Mouse (Mus musculus) right cerebral cortex, postnatal 25 days (tissue): ENCODE measurements around the gene Mtg2.
A peak's percentile ranks its signal among the peaks of the same experiment; 100 is the strongest.

Experiments used
- DNase-seq: peaks from one replicate; pipeline ENCODE4 v3.0.0; 2022

The Mtg2 gene

DNA sequence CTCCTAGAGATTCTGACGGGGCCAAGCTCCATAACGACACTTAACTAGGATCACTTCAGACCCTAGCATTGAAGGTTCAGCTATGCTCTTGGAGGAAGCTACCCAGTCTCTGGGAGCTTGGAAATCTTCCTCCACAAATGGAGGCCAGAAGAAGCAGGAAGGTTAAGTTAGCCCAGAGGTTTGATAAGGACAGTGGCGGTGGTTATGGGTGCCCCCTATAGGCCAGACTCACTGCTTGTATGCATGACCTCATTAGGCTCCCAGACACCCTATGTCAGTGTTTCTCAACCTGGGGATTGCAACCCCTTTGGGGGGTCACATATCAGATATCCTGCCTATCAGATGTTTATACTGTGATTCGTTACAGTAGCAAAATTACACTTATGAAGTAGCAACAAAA is 36.7 kb downstream of the Mtg2 start:
- DNase-seq: no peak

DNA sequence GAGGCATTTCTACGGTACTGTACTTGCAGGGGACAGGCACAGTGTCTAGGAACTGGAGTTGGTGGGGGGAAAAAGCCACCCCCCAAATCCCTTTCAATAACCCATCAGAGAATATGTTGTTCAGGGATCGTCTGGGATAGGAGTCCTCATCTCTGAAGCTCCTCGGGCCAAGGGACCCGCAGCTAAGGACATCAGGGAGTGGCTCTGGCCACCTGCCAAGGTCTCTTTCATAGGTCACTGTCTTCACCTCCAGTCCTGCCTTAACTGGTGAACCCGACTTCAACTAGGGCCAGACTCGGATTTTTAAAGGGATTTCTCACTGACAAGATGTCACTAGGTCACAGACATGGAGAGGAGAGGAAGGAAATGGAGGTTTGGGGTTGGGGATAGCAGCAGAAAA is 37.9 kb downstream of the Mtg2 start:
- DNase-seq: no peak

DNA sequence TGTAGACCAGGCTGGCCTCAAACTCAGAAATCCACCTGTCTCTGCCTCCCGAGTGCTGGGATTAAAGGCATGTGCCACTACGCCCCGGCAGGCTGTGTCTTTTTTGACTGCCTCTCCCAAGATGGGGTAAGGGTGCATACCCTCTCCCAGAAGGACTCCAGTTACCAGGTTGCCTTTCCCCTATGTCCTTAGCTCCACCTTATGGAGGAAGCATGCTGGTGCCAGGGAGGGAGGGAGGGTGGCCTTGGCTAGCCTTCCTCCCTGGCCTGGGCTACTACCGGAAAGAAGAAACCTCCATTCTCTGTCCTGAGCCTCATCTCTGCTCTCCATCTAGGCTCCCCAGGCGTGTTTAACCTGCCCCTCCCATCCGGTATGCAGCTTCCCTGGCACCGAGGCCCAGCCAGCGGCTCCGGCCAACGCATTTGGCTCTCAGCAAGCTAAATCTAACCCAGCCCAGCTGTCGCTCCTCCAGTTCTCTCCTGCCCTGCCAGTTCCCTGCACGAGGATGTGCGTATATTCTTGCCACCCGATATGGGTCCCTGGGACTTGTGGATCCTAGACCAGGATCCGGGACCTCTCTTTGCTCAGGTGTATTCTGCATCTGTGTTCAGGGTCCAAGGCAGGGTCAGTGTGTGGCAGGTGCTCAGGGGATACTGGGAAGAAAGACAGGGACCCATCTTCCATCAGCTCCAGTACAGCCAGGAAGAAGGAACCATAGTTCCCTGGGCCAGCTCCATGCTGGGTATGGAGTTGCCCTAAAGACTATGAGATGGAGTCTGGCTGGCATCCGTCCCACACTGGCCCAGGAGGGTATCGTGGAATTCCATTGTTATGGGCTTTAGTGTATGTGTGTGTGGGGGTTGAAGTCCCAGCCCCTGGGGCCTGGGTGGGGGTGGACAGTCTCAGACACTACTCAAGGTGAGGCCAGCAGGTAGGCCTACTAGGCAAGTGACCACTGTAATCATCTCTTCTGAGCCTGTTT is 43.8 kb downstream of the Mtg2 start:
- peak; percentile 79 for DNase-seq

DNA sequence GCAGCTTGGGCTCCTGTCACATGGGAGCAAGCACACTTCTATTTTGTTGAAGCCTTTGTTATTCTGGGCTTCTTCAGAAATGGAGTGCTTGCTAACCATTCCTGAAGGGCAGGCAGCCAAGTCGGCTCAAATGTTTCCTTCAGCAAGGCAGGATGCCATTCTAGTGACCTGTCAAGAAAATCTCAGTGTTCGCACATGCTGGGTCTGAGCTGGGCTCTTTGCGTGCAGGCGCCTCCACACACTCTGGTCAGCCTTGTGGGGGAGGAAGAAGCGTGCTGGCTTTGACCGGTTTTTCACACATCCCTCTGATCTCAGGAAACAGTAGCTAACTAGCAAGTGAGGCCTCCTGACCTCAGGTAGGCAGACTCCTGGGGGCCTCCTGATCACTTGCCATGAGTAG is 44.9 kb downstream of the Mtg2 start:
- DNase-seq: no peak

DNA sequence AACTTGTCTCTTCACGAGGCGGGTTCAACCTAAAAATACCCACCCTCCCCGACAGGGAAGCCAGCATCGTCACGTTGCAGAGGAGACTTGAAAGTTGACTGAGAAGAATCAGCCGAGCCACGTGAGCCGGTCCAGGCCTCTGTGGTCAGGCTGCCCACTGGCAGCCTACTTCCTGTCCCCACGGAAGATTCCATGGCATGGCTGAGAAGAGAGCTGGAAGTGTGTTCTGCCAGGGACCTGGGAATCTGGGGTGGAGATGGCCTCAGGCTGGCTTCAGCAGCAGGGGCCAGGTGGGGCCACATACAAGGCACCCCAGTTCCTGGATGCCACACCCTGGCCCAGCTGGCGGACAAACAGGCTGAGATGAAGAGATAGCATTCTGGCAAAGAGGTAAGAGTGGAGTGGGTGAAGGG is 45.7 kb downstream of the Mtg2 start:
- DNase-seq: no peak

DNA sequence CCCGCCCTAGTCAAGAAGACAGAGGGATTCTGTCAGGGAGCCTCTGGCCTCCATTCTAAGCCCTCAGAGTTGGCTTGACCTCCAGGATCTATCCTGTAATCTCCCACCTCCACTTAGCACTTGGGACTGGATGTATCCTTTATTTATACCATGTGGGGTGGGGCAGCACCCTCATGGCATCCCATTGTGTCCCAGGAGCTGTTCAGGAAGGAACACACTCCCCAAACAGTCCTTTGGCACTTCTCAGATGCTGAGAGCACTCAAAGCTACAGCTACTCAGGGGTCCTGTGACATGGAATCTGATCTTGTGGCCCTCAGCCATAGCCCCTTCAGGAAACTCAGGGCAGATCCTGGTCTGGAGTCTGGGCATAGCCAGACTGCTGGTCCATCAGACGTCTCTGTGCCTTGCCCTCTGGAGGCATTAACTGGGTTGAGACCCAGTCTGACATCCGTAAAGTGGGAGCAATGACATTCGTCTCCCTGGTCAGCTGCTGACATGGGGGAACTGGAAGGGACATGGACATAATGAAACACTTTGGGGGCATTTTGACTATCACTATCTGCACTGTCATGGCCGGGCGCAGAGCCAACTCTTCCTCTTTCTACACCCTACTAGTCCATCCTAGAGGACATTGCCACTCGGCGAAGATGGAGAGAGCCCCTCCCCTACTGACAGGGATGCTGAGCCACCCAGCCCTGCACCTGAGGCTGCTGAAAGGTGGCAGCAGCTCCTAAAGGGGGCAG is 46.5 kb downstream of the Mtg2 start:
- no peak for DNase-seq

DNA sequence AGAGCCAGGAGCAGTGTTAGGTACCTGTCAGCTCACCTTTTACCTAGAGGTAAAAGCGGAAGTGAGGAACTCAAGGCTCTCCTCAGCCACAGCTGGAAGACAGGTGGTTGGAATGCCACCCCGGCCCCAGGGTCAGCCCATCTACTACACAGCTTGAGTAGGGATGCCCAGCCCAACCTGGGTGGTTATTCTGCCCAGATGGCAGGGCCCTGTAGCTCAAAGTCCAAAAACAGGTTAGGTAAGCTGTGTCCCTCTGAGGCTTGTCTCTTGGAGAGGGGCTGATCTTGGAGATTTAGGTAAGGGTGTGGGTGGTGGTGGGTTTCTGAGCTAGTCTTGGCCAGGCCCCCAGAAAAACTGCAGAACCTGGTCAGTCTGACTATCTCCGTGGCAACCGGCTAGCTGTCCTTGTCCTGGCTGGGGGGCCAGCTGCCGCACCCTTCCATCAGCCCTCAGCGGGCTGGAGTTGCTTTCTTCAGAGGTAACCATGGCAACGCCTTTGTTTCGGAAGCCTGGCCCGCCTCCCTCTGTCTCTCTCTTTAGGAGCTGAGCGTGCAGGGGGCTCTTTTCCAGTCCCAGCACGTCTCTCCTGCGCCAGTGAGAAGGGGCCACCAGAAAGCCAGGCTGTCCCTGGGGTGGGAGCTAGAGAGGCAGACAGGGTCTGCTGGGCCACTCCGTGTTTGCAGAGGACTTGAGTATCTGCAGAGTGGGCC is 47.3 kb downstream of the Mtg2 start:
- peak; percentile 67 for DNase-seq

DNA sequence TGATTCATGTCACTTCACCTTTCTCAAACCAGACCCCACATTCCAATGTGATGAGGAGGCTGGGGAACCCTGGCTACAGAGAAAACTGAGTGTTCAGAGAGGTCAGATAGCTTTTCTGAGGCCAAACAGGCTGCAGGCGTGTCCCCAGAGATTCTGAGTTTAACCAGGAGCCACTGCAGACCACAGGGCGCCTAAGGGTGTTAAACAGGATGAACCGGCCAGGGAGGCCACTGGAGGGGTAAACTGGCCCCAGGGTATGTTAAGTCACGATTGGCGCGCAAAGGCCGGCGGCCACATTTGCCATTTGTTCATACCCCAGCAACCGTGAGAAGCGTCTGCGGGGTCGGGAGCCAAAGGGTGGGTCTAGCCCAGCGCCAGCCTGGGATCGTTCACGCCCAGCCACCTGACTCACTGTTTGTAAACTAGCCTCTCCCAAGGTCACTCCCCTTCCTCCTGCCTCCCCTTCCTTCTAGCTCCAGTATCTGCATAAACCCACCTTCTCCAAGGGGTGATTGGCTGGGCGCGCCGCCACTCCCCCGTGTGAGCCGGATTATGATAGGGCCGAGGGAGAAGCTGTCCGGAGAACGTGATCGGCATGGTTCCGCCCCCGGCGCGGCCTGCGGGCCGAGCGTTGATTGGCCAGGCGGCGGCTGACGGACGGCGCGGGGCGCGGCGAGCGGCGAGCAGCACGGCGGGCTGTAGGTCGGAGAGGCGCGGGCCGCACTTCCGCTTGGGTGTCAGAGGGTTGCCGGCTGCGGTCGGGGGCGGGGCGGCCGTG is 48.5 kb downstream of the Mtg2 start, which contains the start of gene Osbpl2:
Gene Osbpl2, plus strand, starts transcription at position 646 of the 778 bp plus-strand sequence.
- DNase-seq: peak; percentile 100

DNA sequence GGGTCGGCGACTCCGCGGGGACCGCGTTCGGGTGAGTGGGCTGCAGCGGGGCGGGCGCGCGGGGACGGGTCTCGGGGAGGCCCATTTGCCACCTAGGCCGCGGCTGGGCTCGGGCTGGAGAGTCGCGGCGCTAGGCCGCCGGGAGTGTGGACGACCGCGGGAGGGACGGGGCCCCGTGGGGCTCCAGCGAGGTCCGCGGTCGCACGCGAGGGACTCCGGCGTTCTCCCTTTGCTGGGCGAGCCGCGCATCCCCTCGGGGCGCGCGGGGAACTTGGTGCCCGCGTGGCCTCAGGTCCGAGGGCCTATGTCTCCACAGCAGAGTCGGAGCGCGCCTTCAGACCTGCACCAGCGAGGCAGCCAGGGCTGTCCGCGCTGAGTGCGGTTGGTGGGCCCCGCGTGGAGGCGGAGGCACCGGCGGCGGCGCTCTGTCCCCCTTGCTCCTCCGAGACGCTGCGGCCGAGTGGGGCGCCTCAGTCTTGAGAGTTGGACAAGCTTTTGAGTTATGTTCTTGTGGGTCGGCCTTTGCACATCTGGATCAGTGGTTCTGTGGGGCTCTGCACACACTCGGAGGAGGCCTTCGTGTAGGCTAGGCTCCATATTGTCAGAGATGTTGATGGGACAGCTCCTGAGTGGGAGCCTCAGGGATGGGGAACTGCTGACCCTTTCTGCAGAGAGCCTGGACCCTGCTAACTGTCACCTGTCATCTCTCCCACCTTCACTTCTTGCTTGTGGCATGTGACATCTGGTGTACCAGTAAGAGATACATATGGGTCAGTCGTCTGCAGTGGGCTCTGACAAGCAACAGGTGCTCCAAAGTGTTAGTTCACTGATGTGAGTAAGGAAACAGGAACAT is 49.3 kb downstream of the Mtg2 start:
- no peak for DNase-seq

DNA sequence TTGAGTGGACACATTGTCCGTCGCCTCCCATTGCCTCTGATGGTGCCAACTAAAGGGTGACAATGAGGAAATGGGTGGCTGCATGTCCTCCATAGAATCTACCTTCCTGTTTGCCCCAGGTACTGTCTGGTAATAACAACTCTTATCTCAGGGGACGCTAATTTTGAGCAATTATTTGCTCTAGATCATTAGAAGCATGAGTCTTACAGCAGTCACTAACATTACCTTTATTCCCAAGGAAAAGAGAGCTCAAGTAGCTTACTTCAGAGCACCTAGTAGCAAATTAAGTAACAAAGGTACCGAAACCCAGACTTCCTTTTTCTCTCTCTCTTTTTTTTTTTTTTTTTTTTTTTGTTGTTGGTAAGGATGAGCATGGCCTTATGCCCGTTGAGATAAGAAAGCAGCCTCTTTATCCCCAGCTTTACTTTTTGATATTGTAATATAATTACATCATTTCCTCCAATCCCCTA is 49.9 kb downstream of the Mtg2 start:
- no peak for DNase-seq

DNA sequence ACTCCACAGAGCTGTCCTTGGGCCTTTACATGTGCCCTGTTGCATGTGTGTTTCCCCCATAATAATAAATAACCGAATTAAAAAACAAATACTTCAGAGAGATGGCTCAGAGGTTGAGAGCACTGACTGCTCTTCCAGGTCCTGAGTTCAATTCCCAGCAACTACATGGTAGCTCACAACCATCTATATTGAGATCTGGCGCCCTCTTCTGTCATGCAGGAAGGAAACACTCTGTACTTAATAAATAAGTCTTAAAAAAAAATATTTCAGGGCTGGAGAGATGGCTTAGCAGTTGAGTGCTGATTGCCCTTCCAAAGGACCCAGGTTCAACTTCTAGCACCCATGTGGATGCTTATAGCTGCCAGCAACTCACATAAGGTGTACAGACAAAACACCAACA is 53.8 kb downstream of the Mtg2 start:
- no peak for DNase-seq

DNA sequence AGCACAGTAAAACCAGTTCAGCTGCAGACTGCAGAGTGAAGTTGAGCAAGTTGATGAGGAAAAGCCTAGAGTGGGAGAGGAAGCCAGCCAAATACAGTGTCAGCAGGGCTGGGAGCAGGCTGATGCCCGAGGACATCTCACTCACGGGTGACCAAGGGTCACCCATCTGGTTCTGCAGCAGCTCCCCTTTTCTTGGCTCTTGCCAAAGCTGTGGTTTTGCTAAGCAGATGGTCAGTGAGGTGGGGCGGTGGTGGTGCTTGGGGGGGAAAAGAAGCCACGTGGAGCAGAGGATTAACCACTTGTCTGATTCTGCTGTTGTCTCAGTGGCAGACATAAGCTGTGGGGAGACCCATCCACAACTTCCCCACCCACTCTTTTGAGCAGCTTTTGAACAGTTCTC is 55.8 kb downstream of the Mtg2 start:
- no peak for DNase-seq

DNA sequence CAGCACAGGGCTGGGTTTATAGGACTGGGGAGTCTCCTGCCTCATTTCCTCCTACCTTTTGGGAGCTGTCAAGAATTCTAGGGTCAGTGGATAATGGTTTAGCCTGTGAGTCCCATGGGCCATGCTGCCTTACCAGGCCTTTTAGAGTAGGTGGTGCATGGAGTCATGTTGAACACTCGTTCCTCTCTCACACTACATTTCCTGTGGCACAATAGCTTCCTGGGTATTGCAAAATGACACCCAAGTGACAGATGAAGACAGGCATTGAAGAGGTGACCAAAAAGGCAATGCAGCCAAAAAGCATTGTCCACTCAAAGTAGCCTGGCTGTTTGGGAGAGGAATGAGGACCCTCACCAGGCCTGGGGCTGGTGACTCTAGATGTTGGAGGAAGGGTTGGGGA is 57.3 kb downstream of the Mtg2 start:
- no peak for DNase-seq

DNA sequence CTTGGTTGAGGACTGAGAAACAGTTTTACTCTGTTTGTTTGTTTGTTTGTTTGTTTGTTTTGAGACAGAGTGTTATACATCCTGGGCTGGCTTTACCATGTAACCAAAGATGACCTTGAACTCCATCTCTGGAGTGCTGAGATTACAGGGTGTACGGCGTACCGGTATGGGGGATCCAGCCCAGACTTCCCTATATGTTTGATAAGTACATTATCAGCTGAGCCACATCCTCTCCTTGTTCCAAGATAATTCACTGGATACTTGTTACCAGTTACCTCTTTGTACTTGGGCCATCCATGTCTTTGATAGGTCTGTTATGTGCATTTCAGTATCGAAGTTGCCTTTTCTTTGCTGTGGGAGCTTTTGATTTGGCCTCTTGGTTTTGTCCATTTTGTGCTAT is 62.8 kb downstream of the Mtg2 start:
- no peak for DNase-seq

DNA sequence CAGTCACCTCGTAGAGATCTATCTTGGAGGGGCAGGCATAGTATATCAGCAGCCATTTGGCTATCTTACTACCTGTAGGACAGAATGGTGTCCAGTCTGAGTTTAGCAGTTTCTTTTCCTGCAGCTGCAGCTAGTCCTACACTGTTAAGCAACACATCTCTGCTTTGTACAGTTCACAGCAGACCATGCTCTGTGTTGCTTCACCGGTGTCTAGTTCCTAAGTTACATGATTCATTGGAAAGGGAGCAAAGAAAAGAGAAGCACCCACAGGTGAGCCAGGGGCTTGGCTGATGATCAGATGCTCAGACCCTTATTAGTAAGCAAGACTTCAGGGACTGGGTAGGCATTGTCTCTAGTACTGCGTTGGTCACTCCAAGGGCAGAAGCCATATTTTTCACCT is 63.5 kb downstream of the Mtg2 start:
- DNase-seq: no peak

DNA sequence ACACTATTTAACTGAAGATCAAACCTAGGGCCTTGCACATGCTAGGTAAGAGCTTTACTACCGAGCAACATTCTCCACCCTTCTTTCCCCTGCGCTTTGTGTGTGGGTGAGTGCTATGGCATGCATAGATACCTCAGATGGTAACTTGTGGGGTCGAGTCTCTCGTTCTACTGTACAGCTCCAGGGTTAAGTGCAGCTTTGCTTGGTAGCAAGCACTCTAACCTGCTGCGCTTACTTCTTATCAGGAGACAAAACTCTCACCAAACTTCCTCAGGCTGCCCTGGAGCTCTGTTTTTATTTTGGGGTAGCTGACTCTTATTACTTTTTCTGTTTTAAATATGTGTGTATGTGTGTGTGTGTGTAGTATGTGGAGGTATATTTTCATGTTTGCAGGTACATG is 65.0 kb downstream of the Mtg2 start:
- no peak for DNase-seq
